Mouse (Mus musculus) kidney, adult 8-10 months (tissue): ENCODE measurements around the gene Vegfa.

Source experiments
- DNase-seq, 2 experiments: peaks; one replicate each; pipeline ENCODE4 v3.0.0; 2022

Gene Vegfa

DNA sequence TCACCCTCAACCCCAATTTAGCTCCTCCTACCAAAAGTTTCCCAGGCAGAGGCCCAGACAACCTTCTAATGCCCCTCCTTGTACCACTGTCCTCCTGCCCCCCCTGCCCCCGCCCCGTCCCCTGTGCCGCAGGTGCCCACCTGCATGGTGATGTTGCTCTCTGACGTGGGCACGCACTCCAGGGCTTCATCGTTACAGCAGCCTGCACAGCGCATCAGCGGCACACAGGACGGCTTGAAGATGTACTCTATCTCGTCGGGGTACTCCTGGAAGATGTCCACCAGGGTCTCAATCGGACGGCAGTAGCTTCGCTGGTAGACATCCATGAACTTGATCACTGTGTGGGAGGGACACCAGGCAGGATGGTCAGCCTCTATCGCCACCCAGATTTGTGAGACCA lies 7.0 kb downstream of the Vegfa start:
- DNase-seq, result no peak

GRCm38 (mm10) chr17:46024192-46024591 lies 8.0 kb downstream of the Vegfa start:
- no peak for DNase-seq

DNA sequence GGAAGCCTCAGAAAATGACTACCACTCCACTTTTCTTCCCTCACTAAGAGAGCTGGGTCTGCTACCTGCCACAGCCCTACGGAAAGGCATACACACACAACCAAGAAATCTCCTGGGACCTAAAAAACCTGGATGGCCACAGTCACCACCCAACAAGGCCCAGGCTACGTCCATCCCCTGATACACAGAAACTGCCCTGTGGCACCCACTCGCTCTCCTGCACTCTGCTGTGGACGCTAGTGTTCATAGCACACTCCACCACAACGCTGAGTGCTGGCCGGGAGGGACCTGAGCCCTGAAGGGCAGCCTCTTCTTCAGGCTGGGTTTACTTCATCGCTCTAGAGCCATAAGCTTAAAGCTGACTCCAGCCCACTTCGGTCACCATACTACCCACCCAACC lies 8.6 kb downstream of the Vegfa start:
- no peak for DNase-seq

DNA sequence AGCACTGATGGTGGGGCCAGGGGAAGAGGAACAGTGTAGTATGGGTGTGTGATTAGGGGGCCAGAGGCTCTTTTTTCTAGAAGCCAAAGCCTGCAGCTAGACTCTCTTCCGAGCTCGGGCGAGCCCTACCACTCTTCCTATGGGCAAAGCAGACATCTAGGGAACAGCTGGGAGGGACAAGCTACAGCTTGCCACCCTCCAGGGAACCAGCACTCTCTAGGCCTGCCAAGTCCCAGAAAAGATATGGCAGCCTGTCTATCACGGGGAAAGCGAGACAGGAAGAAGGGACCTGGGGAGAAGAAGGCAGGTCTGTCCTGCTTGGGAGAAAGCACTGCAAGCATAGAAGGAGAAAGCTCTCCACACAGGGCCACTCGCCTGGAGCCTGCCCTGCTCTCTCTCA lies 9.2 kb downstream of the Vegfa start:
- no peak for DNase-seq

- no peak for DNase-seq
Measured at GRCm38 (mm10) chr17:46022427-46022826, 9.7 kb downstream of the Vegfa start.

DNA sequence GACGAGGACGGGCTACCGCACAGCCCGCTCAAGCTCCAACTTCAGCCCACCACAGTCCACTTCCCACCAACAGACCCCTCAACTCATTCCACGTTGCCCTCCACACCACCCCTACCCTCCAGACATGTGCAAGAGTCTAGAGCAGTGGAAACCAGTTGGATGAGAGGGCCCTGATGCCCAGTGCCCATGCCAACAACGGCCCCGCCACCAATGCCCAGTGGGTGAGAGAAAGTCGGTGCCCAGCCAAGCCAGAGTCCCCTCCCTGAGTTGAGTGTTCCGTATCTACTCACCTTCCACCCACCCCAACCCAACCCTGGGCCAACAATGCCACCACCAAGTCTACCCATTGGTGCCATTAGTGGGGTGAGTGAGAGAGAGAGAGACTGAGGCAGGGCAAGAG lies 10.4 kb downstream of the Vegfa start:
- DNase-seq, result no peak

- DNase-seq, result no peak
Measured at GRCm38 (mm10) chr17:46021173-46021572, 11.0 kb downstream of the Vegfa start.

GRCm38 (mm10) chr17:46020579-46020978 lies 11.6 kb downstream of the Vegfa start:
- no peak for DNase-seq

- DNase-seq, result no peak
Measured at GRCm38 (mm10) chr17:46018736-46019004, 13.5 kb downstream of the Vegfa start.

DNA sequence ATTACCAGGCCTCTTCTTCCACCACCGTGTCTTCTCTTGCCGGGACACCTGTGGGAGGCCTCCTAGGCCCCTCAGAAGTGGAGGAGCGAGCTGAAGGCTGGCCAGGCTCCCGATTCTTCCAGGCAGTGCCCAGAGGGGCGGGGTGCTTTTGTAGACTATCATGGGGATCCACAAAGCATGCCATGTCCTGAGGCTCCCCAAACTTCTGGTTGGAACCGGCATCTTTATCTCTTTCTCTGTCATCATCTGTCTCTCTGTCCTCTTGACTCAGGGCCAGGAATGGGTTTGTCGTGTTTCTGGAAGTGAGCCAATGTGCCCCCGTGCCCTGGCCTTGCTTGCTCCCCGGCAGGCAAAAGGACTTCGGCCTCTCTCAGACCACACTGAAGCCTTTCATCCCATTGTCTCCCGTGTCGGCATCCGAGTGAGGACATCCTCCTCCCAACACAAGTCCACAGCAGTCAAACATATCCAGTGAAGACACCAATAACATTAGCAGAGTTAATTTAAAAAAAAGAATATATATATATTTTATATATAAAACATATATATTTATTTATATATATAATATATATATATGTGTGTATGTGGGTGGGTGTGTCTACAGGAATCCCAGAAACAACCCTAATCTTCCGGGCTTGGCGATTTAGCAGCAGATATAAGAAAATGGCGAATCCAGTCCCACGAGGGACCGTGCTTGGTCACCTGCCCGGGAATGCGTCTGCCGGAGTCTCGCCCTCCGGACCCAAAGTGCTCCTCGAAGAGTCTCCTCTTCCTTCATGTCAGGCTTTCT lies 14.0 kb downstream of the Vegfa start:
- peak; percentile 42 to 60 for DNase-seq

DNA sequence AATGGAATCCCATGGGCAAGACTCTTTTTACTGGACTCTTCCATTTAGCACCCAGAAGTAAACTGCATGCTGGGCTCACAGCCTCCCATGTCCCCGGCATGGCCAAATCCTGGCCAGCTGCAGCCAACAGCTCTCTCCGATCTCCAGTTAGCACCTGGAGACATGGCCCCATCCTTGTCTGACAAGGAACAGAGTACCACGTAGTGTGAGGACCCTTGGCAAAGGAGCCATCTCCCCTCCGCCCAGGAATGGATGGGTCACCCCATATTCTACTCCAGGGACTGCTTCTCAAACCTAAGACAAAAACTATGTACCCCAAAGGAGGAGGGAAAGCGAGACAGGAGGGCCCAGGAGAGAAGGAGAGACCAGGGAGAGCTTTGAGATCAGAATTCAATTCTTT lies 15.6 kb downstream of the Vegfa start:
- no peak for DNase-seq

DNA sequence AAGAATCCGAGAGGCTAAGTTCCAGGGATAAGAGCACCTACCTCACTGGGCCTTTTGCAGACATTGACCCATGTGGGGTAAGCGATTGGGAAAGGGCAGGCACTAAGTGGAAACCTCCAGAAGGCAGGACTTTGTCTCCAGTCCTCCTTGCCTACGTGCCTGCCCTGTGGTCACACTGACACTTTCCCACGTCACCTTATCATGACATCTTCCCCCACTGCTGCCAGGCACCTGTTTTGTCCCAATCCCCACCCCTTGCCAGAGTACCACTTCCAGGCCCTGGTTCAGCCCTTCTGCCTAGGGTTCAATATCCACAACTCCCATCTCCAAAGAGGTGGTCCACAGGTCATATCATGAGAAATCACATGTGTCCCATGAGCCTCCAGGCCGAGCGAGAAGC lies 16.2 kb downstream of the Vegfa start:
- no peak for DNase-seq

- no peak for DNase-seq
Measured at GRCm38 (mm10) chr17:46014935-46015334, 17.2 kb downstream of the Vegfa start.

GRCm38 (mm10) chr17:46013549-46013948 lies 18.6 kb downstream of the Vegfa start:
- no peak for DNase-seq

GRCm38 (mm10) chr17:46012211-46012610 lies 20.0 kb downstream of the Vegfa start:
- DNase-seq, result no peak

GRCm38 (mm10) chr17:46010462-46010861 lies 21.7 kb downstream of the Vegfa start:
- DNase-seq, result no peak

- DNase-seq, result no peak
Measured at GRCm38 (mm10) chr17:46009182-46009581, 23.0 kb downstream of the Vegfa start.

DNA sequence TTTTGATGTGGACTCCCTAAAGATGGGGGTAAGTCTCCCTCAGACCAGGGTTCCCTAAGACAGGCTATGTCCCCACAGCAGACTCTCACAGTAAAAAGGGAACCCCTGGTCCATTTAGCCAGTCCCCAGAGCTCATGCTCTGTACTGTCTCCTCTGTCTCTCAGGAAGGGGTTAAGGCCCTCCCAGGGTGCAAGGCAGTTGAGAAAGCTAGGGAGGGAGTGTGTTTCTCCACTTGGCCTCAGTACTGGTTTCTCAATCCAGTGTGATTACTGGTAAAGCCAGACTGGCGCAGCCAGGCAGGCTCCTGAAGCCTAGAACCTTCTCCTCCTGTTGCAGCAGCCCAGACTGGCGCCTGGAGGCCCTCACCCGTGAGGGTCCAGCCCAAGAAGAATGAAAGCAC lies 26.7 kb downstream of the Vegfa start:
- DNase-seq, result no peak

DNA sequence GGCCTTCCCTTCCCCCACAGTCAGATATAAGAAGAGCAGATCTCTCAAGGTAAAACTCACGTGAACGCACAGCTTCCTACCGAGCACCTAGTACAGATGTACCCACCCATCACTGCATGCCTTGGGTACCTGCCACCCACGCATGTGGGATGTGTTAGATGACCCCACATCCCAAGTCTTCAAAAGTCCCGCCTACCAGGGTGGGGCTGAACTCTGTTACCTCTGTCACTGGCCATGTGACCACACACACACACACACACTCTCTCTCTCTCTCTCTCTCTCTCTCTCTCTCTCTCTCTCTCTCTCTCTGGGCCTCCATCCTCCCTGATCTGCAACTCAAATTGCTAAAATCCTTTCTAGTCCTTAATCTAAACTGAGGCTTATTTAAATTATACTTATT lies 27.7 kb downstream of the Vegfa start:
- DNase-seq, result no peak

DNA sequence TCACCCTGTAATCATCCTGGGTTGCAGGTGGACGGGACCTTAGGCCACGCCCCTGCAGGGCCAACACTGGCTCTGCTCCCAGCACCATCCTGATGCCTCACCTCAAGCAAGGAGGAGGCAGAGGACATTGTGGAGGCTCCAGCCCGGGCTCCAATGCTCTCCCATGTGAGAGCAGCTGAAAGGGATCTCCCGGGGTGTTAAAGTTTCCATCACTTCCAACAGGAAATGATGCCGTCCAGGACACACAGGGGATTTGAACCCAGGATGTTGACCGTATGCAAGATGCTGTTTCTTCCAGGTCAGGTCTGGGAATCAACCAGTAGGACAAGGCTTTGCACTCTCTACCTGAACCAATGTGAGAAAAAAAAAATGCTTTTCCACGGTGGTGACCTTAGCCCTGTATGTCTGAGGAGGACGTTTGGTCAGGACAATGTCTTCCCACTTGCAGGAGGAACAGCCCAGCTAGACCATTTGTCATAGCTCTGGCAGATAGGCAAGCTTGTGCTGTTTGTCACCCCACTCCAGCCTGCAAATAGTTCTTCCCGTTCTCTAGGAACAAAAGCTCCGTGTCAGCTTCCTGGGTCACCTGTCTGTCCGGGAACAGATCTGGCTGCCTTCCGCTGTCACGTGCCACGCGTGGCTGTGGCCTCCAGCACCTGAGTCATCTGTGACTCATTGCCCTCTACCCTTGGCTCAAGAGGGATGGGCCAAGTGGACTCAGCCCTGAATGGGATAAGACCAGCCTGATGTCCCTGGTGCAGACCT lies 28.3 kb downstream of the Vegfa start:
- peak in 1 of 2 experiments; percentile 41 for DNase-seq

DNA sequence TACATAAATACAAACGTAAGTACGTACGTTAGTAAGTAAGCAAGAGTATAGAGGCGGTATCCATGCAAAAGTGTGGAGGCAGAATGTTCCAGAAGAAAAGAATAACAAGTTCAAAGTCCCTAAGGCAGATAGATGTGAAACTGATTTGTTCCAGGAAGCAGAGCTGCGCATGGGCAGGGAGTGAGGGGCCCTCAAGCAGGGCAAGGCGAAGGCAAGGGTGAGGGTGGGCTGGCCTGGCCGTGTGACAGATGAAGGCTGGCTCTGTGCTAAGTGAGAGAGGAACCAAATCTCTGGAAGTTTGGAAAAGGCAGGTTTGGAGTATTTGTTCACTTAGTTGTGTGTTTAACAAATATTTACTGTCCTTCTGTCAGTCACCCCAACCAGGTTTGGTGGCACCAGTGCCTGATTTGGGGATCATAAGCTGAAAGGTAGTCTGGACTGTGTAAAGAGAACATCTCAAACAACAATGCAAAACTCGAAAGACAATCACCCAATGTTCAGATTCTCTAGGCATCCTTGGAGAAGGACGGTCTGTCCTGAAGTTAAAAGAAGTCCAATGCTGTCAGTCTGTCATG lies 32.7 kb downstream of the Vegfa start:
- no peak for DNase-seq

- peak in 1 of 2 experiments; percentile 42 for DNase-seq
Measured at GRCm38 (mm10) chr17:45998363-45998762, 33.8 kb downstream of the Vegfa start.

DNA sequence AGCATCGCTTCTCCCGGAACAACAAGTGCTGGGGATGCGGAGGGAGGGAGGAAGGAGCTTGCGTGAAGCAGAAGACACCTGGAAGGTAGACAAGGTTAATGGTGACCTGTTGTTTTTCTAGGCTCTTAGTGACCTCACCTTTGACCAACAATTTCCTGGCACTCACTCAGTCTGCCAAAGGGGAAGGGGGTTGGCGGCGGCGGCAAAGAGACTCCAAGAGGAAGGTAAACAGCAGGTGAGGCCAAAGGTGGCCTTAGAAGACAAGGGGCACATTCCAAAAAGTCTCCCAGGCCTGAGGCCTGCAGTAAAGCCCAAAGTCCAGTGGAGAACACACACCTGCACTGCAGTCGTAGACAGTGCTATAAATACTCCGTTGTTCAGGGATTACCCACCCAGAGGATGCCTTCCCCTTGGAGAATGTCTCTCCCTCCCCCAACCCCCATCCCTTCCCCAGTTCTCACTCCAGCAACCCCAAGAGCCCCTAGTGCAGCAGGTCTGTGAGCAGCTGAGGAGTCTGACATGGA lies 35.2 kb downstream of the Vegfa start:
- DNase-seq, result peak; percentile 82 to 89

DNA sequence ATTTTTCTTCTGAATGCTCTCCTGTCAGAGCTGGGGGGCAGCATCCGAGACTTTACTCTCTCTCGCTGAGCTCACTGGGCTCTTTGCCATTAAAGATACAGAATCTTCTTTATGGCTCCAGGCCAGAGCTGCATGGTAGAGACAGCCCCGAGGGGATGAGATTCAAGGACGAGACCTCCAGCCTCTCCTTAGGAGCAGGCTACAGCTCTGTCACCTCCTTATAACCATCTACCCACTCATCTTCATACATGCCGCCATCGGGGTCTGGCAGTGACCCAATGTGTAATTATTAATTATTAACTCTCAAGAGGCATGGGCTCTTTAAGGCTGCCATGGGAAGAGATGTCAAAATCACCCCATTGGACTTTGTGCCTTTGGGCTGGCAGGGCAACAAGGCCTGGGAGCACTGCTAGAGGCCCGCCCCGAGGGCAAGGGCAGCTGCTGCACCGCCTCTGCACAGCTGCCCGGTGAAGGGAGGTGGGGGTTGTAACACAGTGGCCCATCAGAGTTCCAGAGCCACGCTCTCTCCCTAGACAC lies 37.8 kb downstream of the Vegfa start:
- peak; percentile 88 to 89 for DNase-seq
